Mouse (Mus musculus) intestine, embryonic 16.5 days (tissue): ENCODE measurements around the gene Srsf1. TPM values are rescaled to one million over a fixed set of nuclear protein-coding genes. Genes with fewer than 3 reads are reported as not detected.
A peak's percentile ranks its signal among the peaks of the same experiment; 100 is the strongest.

Source experiments
- ATAC-seq: fragments of 200-750 bp; cut with Nextera tagmentation; 2 replicates; pipeline ENCODE4 v1.8.0; 2017; ENCODE audit warnings: moderate TSS enrichment, moderate library complexity
- H3K27ac ChIP-seq: fragments of 300-500 bp; sonication (generic); 2 replicates; pipeline ENCODE4 v1.5.1; 2014; ENCODE audit warnings: mild to moderate bottlenecking, low read length
- H3K27me3 ChIP-seq: fragments of 300-500 bp; sonication (generic); replicated peaks from 2 replicates; pipeline ENCODE4 v1.6.1; 2014; ENCODE audit warnings: low read length, control low read depth, mixed read lengths; ENCODE audit not compliant: control insufficient read depth, insufficient read depth
- H3K36me3 ChIP-seq: fragments of 300-500 bp; sonication (generic); 2 replicates; pipeline ENCODE4 v1.6.1; 2014; ENCODE audit warnings: low read length, control low read depth; ENCODE audit not compliant: control insufficient read depth, insufficient read depth
- H3K4me1 ChIP-seq: fragments of 300-500 bp; sonication (generic); 2 replicates; pipeline ENCODE4 v1.6.1; 2014; ENCODE audit warnings: low read length, control low read depth, mixed read lengths; ENCODE audit not compliant: control insufficient read depth, insufficient read depth
- H3K4me2 ChIP-seq: fragments of 300-500 bp; sonication (generic); 2 replicates; pipeline ENCODE4 v1.6.1; 2014; ENCODE audit warnings: low read depth, low read length, control low read depth
- H3K4me3 ChIP-seq: fragments of 300-500 bp; sonication (generic); 2 replicates; pipeline ENCODE4 v1.5.1; 2014; ENCODE audit warnings: mild to moderate bottlenecking, low read length
- H3K9ac ChIP-seq: fragments of 300-500 bp; sonication (generic); 2 replicates; pipeline ENCODE4 v1.6.1; 2014; ENCODE audit warnings: low read depth, low read length
- H3K9me3 ChIP-seq: fragments of 300-500 bp; sonication (generic); 2 replicates; pipeline ENCODE4 v1.6.1; 2016; ENCODE audit warnings: low read length, control low read depth; ENCODE audit not compliant: control insufficient read depth
- WGBS: fragments of 180-500 bp; shearing (Covaris S2); extraction: QIAGEN DNeasy Blood & Tissue Kit; methylation state at CpG from one replicate; pipeline ENCODE4 v1.1.7; 2014; 5-methylcytosine and 5-hydroxymethylcytosine counted together
- polyA plus RNA-seq: library from polyadenylated mRNA; unstranded; fragments of >200 nt; fragmentation: Nextera tagmentation; extraction: Ambion mirVana; gene quantifications from 2 replicates; pipeline ENCODE4 v1.2.1, GENCODE M21; 2015

The Srsf1 gene
- polyA plus RNA-seq, result 169 and 170 TPM in 2 replicates

GRCm38 (mm10) chr11:88046944-88047794 lies at the start of gene Srsf1:
Srsf1 (plus strand) TSS chr11:88047373.
- under 1% methylated on average over 58 of the region's 60 CpGs for WGBS

GRCm38 (mm10) chr11:87999751-88000150 lies 47.4 kb upstream of the Srsf1 start:
- Histone ChIP-seq H3K36me3 (no peaks in the 10 kb centered on the region), H3K27ac (no peak overlapping the region), H3K27me3 (no peaks in the 10 kb centered on the region), H3K9me3 (no peaks in the 10 kb centered on the region), H3K4me1 (no peaks in the 10 kb centered on the region), H3K4me3 (no peak overlapping the region), H3K4me2 (no peak overlapping the region), H3K9ac (no peak overlapping the region)
- 89% methylated on average over 5 of the region's 5 CpGs for WGBS
- no peak for ATAC-seq

More at GRCm38 (mm10) chr11:88046944-88047794, at the start of gene Srsf1:
- ATAC-seq, result peak; percentile 94
- peak within 1 kb of the TSS; percentile 100 for H3K27ac ChIP-seq
- H3K27me3 ChIP-seq, result no peaks in the 10 kb centered on the region
- H3K4me3 ChIP-seq, result peak within 1 kb of the TSS; percentile 97
- no peaks in the 10 kb centered on the region for H3K36me3 ChIP-seq
- peak within 1 kb of the TSS; percentile 63 for H3K4me2 ChIP-seq
- H3K4me1 ChIP-seq, result peaks cover 17% of the 10 kb centered on the region
- H3K9me3 ChIP-seq, result no peaks in the 10 kb centered on the region
- peak within 1 kb of the TSS; percentile 100 for H3K9ac ChIP-seq

- H3K4me2 ChIP-seq, result no peak overlapping the region
- no peak overlapping the region for H3K27ac ChIP-seq
- H3K9ac ChIP-seq, result no peak overlapping the region
- no peak overlapping the region for H3K4me3 ChIP-seq
- H3K36me3 ChIP-seq, result no peaks in the 10 kb centered on the region
- ATAC-seq, result no peak
- H3K9me3 ChIP-seq, result no peaks in the 10 kb centered on the region
- 51% methylated on average over 4 of the region's 4 CpGs for WGBS
- H3K27me3 ChIP-seq, result no peaks in the 10 kb centered on the region
- H3K4me1 ChIP-seq, result no peaks in the 10 kb centered on the region
These were observed 44.4 kb upstream of the Srsf1 start for GRCm38 (mm10) chr11:88002738-88003137.

- Histone ChIP-seq H3K4me2 (no peak overlapping the region), H3K27me3 (no peaks in the 10 kb centered on the region), H3K4me3 (no peak overlapping the region), H3K9ac (no peak overlapping the region), H3K4me1 (no peaks in the 10 kb centered on the region), H3K27ac (no peak overlapping the region), H3K36me3 (no peaks in the 10 kb centered on the region), H3K9me3 (no peaks in the 10 kb centered on the region)
- ATAC-seq, result no peak
- WGBS, result 50% methylated on average over 2 of the region's 2 CpGs
These were observed 43.0 kb upstream of the Srsf1 start for GRCm38 (mm10) chr11:88004123-88004522.

GRCm38 (mm10) chr11:88008641-88009040 lies 38.5 kb upstream of the Srsf1 start:
- no peak for ATAC-seq
- Histone ChIP-seq H3K9me3 (no peaks in the 10 kb centered on the region), H3K9ac (no peak overlapping the region), H3K4me3 (no peak overlapping the region), H3K36me3 (no peaks in the 10 kb centered on the region), H3K27ac (no peak overlapping the region), H3K27me3 (no peaks in the 10 kb centered on the region), H3K4me1 (peaks cover 12% of the 10 kb centered on the region), H3K4me2 (no peak overlapping the region)
- WGBS, result 35% methylated on average over 1 of the region's 1 CpGs

- H3K9me3 ChIP-seq, result no peaks in the 10 kb centered on the region
- peak; percentile 60 for ATAC-seq
- H3K4me1 ChIP-seq, result peaks cover 12% of the 10 kb centered on the region
- WGBS, result 24% methylated on average over 16 of the region's 16 CpGs
- H3K9ac ChIP-seq, result peak overlapping the region; percentile 25; the same call in 1 of the 2 replicates
- H3K4me3 ChIP-seq, result peak overlapping the region; percentile 5; the same call in 1 of the 2 replicates
- no peak overlapping the region for H3K27ac ChIP-seq
- no peaks in the 10 kb centered on the region for H3K27me3 ChIP-seq
- H3K36me3 ChIP-seq, result no peaks in the 10 kb centered on the region
- peak overlapping the region; percentile 4; the same call in 1 of the 2 replicates for H3K4me2 ChIP-seq
These were observed 37.5 kb upstream of the Srsf1 start for GRCm38 (mm10) chr11:88009542-88010190.

GRCm38 (mm10) chr11:88011208-88011913 lies 35.8 kb upstream of the Srsf1 start:
- ATAC-seq, result no peak
- Histone ChIP-seq H3K9ac (no peak overlapping the region), H3K4me2 (no peak overlapping the region), H3K27ac (no peak overlapping the region), H3K4me1 (peaks cover 12% of the 10 kb centered on the region), H3K9me3 (no peaks in the 10 kb centered on the region), H3K27me3 (no peaks in the 10 kb centered on the region), H3K4me3 (no peak overlapping the region), H3K36me3 (no peaks in the 10 kb centered on the region)
- 60% methylated on average over 11 of the region's 11 CpGs for WGBS

- no peak overlapping the region for H3K27ac ChIP-seq
- H3K9me3 ChIP-seq, result no peaks in the 10 kb centered on the region
- no peak for ATAC-seq
- H3K36me3 ChIP-seq, result no peaks in the 10 kb centered on the region
- no peak overlapping the region for H3K4me2 ChIP-seq
- WGBS, result 85% methylated on average over 7 of the region's 7 CpGs
- H3K4me1 ChIP-seq, result peaks cover 12% of the 10 kb centered on the region
- H3K9ac ChIP-seq, result no peak overlapping the region
- no peaks in the 10 kb centered on the region for H3K27me3 ChIP-seq
- no peak overlapping the region for H3K4me3 ChIP-seq
These were observed 35.2 kb upstream of the Srsf1 start for GRCm38 (mm10) chr11:88011914-88012419.
